Mouse (Mus musculus): ENCODE measurements around the gene Hoxd3. TPM values are rescaled to one million over a fixed set of nuclear protein-coding genes. Genes with fewer than 3 reads are reported as not detected.

The Hoxd3 gene
- polyA plus RNA-seq, 1 experiment from 2014 or later, result not detected

DNA sequence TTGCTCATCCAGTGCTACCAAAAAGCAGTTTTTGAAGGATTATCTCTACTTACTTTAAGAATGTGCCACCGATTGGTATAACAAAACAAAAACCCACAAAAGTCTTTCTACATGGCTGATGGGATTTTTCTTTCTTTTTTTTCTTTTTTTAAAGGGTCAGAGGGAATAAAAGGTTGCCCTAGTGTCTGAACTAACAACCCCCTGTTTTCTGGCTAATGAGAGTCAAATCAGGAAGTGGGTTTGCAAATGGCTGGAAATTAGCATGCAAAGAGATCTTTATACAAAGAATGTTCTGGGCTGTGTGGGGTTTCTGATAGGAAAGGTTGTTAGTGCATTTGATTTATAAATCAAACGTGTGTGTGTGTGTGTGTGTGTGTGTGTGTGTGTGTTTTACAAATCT is 8.7 kb downstream of the Hoxd3 start:
- no peak for ATAC-seq (ENCODE audit: low FRiP score)
- no peak overlapping the region for H3K27ac ChIP-seq
- H3K4me2 ChIP-seq, result no peak overlapping the region
- 5% methylated on average over 2 of the region's 2 CpGs for WGBS
- H3K9me3 ChIP-seq, result no peaks in the 10 kb centered on the region
- no peak overlapping the region for H3K9ac ChIP-seq
- H3K4me1 ChIP-seq, result no peaks in the 10 kb centered on the region
- H3K4me3 ChIP-seq (replicated peaks), result no peak overlapping the region
- no peaks in the 10 kb centered on the region for H3K36me3 ChIP-seq (replicated peaks)
- peaks cover 100% of the 10 kb centered on the region for H3K27me3 ChIP-seq

DNA sequence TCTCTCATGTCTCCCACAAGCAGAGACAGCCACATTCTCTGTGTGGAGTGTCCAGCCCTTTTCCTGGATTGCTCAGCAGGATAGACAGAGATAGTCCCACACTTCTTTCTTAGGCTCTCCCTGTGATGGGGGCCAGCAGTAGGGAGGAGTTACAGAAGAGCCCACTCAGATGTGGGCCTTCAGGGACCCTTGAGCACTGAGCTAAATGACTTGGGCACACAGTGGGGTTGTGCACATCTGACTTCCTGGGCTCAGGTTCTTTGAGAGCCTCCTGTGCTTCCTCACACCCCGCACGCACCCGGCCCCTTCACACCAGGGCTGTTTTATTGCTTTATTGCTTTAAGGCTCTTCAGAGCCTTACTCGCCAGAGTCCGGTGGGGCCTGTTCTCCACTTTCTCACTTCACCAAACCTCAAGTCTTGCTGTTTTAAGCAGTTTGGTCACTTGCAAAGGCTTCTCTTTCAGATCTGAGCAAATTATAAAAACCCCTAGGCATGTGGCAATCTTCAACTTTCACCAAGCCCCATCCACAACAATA is 9.3 kb downstream of the Hoxd3 start:
- H3K4me1 ChIP-seq, result no peaks in the 10 kb centered on the region
- no peak for ATAC-seq (ENCODE audit: low FRiP score)
- H3K27ac ChIP-seq, result no peak overlapping the region
- H3K9ac ChIP-seq, result no peak overlapping the region
- H3K4me2 ChIP-seq, result no peak overlapping the region
- H3K4me3 ChIP-seq (replicated peaks), result no peak overlapping the region
- no peaks in the 10 kb centered on the region for H3K36me3 ChIP-seq (replicated peaks)
- peaks cover 100% of the 10 kb centered on the region for H3K27me3 ChIP-seq
- H3K9me3 ChIP-seq, result no peaks in the 10 kb centered on the region
- WGBS, result 2% methylated on average over 5 of the region's 5 CpGs

DNA sequence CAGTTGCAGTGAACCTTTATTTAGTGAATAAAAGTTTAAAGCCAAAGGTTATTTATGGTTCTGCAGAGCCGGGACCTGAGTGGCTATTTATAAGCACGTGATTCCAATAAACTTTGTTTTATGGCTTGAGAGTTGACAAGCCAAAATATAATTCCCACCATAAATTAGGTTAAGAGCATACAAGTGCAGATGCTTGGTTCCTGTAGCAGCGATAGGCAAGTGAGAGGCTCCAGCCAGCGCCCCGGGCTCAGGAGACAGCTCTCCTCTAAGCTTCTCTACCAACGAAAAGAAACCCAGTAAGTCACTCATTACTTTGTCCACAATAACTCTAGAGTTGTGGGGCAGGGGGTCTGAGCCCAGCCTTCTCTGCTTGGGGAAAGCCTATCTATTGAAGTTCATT is 10.2 kb downstream of the Hoxd3 start:
- H3K27me3 ChIP-seq, result peaks cover 100% of the 10 kb centered on the region
- H3K9ac ChIP-seq, result no peak overlapping the region
- no peak overlapping the region for H3K27ac ChIP-seq
- no peaks in the 10 kb centered on the region for H3K4me1 ChIP-seq
- WGBS, result 5% methylated on average over 6 of the region's 6 CpGs
- H3K4me2 ChIP-seq, result no peak overlapping the region
- H3K36me3 ChIP-seq (replicated peaks), result no peaks in the 10 kb centered on the region
- no peak for ATAC-seq (ENCODE audit: low FRiP score)
- no peaks in the 10 kb centered on the region for H3K9me3 ChIP-seq
- H3K4me3 ChIP-seq (replicated peaks), result no peak overlapping the region

DNA sequence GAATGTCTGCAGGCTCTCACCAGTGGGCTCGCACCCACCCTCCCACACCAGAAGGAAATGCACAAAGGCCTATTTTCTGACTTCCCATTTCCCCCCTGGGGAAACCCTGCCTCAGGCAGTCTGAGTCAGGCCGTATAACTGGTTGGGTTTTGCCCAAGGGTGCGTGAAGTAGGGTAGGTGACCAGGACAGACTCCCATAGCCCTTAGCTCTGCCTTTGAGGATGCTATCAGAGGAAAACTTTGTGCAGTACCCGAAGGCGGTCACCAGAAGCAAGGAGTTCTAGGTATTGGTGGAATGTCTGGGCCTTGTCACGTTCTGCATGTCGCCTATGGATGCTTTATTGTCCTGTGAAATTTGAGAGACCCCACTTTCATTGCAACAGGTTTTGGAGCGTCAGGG is 11.2 kb downstream of the Hoxd3 start:
- Histone ChIP-seq H3K27me3 (peaks cover 100% of the 10 kb centered on the region), H3K9me3 (no peaks in the 10 kb centered on the region), H3K4me3 (replicated peaks) (no peak overlapping the region), H3K4me2 (no peak overlapping the region), H3K36me3 (replicated peaks) (no peaks in the 10 kb centered on the region), H3K4me1 (peaks cover 7% of the 10 kb centered on the region), H3K27ac (no peak overlapping the region), H3K9ac (no peak overlapping the region)
- WGBS, result under 1% methylated on average over 8 of the region's 8 CpGs
- ATAC-seq (ENCODE audit: low FRiP score), result no peak

DNA sequence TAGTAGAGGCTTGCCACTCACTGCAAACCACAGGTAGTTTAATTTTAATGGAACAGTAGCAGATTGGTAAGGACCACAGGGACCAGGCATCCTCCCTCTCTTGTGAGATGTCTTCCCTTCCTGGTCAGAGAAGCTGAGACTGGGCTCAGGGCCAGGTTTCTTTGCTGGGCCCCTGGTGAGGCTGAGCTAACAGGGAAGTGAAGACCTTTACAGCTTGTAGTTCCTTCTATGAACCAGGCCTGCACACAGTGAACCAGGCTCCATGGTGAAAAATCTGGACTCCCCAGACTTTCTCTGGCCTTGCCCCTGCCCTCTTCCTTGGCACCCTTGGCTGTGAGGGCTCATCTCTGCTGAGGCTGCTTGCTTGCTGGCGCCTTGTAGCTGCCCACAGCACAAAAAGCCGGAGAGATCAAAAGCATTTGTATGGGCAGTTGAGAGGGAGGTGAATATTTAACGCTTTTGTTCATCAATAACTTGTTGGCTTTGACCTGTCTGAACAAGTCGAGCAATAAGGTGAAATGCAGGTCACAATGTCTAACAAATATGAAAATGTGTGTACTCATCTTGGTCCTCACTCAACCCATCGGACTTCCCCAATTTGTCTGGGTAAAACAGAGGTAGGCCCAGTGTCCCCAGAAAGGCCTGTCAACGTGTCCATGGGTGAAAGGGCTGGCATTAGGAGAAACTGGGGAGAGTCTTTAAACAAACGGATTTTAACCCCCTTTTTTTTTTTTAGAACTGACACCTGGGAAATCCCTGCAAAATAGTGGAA is 12.7 kb downstream of the Hoxd3 start:
- Histone ChIP-seq H3K4me3 (replicated peaks) (no peak overlapping the region), H3K9ac (no peak overlapping the region), H3K27me3 (peaks cover 100% of the 10 kb centered on the region), H3K9me3 (no peaks in the 10 kb centered on the region), H3K27ac (no peak overlapping the region), H3K4me1 (peaks cover 7% of the 10 kb centered on the region), H3K36me3 (replicated peaks) (no peaks in the 10 kb centered on the region), H3K4me2 (no peak overlapping the region)
- 5% methylated on average over 7 of the region's 7 CpGs for WGBS
- ATAC-seq (ENCODE audit: low FRiP score), result no peak

DNA sequence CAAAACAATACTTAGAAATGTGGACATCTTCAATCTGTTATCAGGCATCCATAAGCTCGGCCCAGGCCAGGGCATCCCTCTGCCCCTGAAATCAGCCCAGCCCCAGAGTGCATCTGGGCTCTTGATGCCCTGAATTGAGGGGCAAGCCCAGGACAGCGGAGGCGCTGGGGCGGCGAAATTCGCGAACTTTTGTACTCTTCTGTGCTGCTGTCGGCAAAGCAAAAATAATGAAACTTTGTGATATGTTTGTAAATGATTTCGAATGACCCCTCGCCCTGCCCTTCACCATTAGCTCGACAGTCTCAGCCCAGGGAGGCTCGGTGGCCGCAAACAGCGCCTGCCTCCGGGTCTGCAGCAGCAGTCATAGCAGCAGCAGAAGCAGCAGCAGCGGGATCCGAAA is 13.4 kb downstream of the Hoxd3 start:
- no peak for ATAC-seq (ENCODE audit: low FRiP score)
- 2% methylated on average over 17 of the region's 17 CpGs for WGBS
- Histone ChIP-seq H3K4me1 (peaks cover 7% of the 10 kb centered on the region), H3K9me3 (no peaks in the 10 kb centered on the region), H3K9ac (no peak overlapping the region), H3K27me3 (peaks cover 98% of the 10 kb centered on the region), H3K4me3 (replicated peaks) (no peak overlapping the region), H3K27ac (no peak overlapping the region), H3K4me2 (no peak overlapping the region), H3K36me3 (replicated peaks) (no peaks in the 10 kb centered on the region)

DNA sequence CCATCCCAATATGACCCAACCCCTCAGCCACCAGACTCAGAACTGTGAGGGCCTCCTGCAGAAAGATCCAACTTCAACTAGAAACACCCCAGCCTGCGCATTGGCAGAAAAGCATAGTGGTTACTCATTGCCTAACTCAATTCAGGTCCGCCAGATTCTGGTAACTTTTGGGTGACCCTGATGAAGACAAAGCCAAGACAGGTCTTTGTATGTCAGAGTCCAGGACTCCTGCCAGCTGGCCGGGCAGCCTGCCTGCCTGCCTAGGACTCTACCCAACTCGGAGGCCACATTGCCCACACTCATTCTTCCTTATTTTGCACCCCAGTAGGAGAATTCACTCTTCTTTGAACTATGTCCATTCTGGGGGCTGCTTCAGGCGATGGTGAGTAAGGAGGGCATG is 14.8 kb downstream of the Hoxd3 start, which contains the start of gene Gm28230:
TSS of gene Gm28230 (plus strand) at position 178 of the 400 bp plus-strand sequence.
- 2% methylated on average over 5 of the region's 5 CpGs for WGBS
- H3K9ac ChIP-seq, result no peak within 1 kb of the TSS
- H3K27me3 ChIP-seq, result peaks cover 98% of the 10 kb centered on the region

DNA sequence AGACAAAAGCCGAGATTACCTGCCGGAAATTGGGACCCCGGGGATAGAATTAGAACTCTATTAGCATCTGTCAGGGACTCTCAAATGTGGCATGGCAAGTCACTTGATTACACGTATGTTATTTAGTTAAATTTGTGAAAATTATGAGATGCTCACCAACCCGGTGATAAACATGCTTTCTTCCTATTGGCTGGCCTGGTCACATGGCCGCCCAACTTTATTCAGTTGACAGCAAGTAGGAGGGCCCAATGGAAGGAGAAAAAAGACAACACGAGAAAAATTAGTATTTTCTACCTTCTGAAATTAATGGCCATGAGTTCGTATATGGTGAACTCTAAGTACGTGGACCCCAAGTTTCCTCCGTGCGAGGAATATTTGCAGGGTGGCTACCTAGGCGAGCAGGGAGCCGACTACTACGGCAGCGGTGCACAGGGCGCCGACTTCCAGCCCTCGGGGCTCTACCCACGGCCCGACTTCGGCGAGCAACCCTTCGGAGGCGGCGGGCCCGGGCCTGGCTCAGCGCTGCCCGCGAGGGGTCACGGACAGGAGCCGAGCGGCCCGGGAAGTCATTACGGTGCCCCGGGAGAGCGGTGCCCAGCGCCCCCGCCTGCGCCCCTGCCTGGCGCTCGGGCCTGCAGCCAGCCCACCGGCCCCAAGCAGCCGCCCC is 15.4 kb downstream of the Hoxd3 start:
- Histone ChIP-seq H3K27ac (no peak overlapping the region), H3K9ac (no peak overlapping the region)
- WGBS, result under 1% methylated on average over 43 of the region's 43 CpGs

More for the DNA sequence above, 14.8 kb downstream of the Hoxd3 start, which contains the start of gene Gm28230:
- Histone ChIP-seq H3K36me3 (replicated peaks) (no peaks in the 10 kb centered on the region), H3K9me3 (no peaks in the 10 kb centered on the region), H3K4me2 (peak within 1 kb of the TSS; percentile 8; the same call in 1 of the 2 replicates), H3K4me1 (peaks cover 7% of the 10 kb centered on the region), H3K27ac (no peak within 1 kb of the TSS), H3K4me3 (replicated peaks) (peak within 1 kb of the TSS; percentile 20; the same call in 1 of the 2 replicates)
- no peak for ATAC-seq (ENCODE audit: low FRiP score)

DNA sequence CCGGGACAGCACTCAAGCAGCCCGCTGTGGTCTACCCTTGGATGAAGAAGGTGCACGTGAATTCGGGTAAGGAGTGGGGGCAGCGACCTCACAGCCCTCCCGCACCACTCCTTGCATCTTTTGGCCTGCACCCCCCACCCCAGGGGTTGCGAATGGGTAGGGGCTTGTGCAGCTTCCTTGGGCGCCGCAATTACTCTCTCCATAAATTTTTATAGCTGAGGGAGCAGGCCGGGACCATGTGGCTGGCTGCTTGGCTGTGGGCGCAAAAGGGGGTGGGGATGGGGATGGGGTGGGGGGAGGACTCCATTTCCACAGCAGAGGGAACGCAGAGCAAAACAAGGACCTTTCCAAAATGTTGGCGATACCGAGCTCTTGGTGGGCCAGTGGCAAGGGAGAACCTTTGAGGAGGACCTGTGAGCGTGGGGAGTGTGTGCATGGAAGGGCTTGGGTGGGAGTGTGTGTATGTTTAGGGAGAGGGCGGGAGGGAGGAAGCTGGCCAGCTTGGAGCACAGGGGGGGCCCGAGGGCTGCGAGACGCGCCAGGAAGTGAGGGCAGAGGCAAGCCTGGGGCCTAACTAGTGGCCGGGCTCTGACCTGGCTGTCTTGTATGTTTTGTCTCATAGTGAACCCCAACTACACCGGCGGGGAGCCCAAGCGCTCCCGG is 16.0 kb downstream of the Hoxd3 start:
- H3K9ac ChIP-seq, result no peak overlapping the region

More for the DNA sequence above, 15.4 kb downstream of the Hoxd3 start:
- H3K27me3 ChIP-seq, result peaks cover 98% of the 10 kb centered on the region
- peaks cover 7% of the 10 kb centered on the region for H3K4me1 ChIP-seq
- no peaks in the 10 kb centered on the region for H3K9me3 ChIP-seq
- peak overlapping the region; percentile 8; the same call in 1 of the 2 replicates for H3K4me2 ChIP-seq
- no peak for ATAC-seq (ENCODE audit: low FRiP score)
- H3K4me3 ChIP-seq (replicated peaks), result peak overlapping the region; percentile 20; the same call in 1 of the 2 replicates
- no peaks in the 10 kb centered on the region for H3K36me3 ChIP-seq (replicated peaks)

DNA sequence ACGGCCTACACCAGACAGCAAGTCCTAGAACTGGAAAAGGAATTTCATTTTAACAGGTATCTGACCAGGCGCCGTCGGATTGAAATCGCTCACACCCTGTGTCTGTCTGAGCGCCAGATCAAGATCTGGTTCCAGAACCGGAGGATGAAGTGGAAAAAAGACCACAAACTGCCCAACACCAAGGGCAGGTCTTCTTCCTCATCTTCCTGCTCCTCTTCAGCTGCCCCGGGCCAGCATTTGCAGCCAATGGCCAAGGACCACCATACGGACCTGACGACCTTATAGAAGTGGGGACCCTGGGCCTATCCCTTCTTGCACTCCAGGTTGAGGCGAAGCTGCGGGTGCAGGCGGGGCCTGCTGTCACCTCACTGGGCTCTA is 16.6 kb downstream of the Hoxd3 start:
- H3K4me1 ChIP-seq, result peaks cover 14% of the 10 kb centered on the region
- no peak overlapping the region for H3K4me2 ChIP-seq
- H3K27me3 ChIP-seq, result peaks cover 98% of the 10 kb centered on the region
- no peak overlapping the region for H3K27ac ChIP-seq
- H3K4me3 ChIP-seq (replicated peaks), result no peak overlapping the region
- ATAC-seq (ENCODE audit: low FRiP score), result no peak
- H3K9ac ChIP-seq, result no peak overlapping the region
- under 1% methylated on average over 13 of the region's 13 CpGs for WGBS
- no peaks in the 10 kb centered on the region for H3K36me3 ChIP-seq (replicated peaks)
- no peaks in the 10 kb centered on the region for H3K9me3 ChIP-seq

More for the DNA sequence above, 16.0 kb downstream of the Hoxd3 start:
- peaks cover 10% of the 10 kb centered on the region for H3K4me1 ChIP-seq
- H3K27me3 ChIP-seq, result peaks cover 98% of the 10 kb centered on the region
- no peaks in the 10 kb centered on the region for H3K36me3 ChIP-seq (replicated peaks)
- no peak for ATAC-seq (ENCODE audit: low FRiP score)
- 1% methylated on average over 25 of the region's 25 CpGs for WGBS
- peak overlapping the region; percentile 8; the same call in 1 of the 2 replicates for H3K4me2 ChIP-seq
- no peaks in the 10 kb centered on the region for H3K9me3 ChIP-seq
- peak overlapping the region; percentile 20; the same call in 1 of the 2 replicates for H3K4me3 ChIP-seq (replicated peaks)
- H3K27ac ChIP-seq, result no peak overlapping the region

DNA sequence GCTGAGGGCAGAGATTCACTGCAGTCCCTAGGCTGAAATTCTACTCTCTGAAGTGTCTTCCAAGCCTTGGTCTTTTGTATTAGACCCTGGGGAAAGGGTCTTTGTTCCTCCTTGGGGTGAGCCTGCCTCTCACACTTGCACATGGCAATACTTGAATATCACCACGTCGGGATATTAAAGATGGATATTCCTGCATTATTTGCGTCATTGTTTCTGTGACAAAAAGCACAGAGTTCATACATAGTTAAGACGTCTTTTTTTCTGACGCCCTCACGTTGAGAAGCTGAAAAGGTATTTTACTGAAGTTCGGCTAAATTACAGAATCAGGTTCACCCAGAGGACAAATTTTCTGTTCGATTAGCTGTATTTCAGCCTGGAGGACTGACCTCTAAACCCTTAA is 18.6 kb downstream of the Hoxd3 start:
- Histone ChIP-seq H3K4me3 (replicated peaks) (no peak overlapping the region), H3K4me1 (peaks cover 14% of the 10 kb centered on the region), H3K4me2 (no peak overlapping the region), H3K9me3 (no peaks in the 10 kb centered on the region), H3K27ac (no peak overlapping the region), H3K9ac (no peak overlapping the region), H3K36me3 (replicated peaks) (no peaks in the 10 kb centered on the region), H3K27me3 (peaks cover 98% of the 10 kb centered on the region)
- WGBS, result 3% methylated on average over 8 of the region's 8 CpGs
- ATAC-seq (ENCODE audit: low FRiP score), result no peak

DNA sequence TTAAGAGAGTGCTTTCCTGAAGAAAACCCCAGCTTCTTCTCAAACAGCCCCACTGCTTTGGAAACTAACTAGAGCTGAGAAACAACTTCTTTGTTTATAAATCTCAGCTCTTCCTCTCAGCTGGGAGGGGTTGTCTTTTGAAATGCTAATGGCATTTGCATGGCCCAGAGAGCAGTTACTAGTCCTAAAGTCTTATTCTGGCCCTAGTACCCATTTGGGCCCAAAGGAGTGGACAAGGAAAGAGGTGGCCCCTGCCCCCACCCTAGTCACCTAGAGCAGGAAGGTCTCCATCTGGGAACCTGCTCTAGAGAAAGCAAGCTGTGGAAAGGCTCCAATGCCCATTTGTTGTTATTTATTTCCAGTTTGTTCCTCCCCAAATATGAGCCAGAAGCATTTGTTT is 19.3 kb downstream of the Hoxd3 start:
- Histone ChIP-seq H3K4me1 (peaks cover 19% of the 10 kb centered on the region), H3K9me3 (no peaks in the 10 kb centered on the region), H3K4me3 (replicated peaks) (no peak overlapping the region), H3K27me3 (peaks cover 98% of the 10 kb centered on the region), H3K36me3 (replicated peaks) (no peaks in the 10 kb centered on the region), H3K27ac (no peak overlapping the region), H3K4me2 (no peak overlapping the region), H3K9ac (no peak overlapping the region)
- no peak for ATAC-seq (ENCODE audit: low FRiP score)

Data from forebrain, embryonic 12.5 days (tissue).